Mouse (Mus musculus): ENCODE measurements around the gene Kcnq2. TPM values are rescaled to one million over a fixed set of nuclear protein-coding genes. Genes with fewer than 3 reads are reported as not detected.

Kcnq2 gene
- 0.17 TPM in 1 of 2 replicates, not detected in the other for polyA plus RNA-seq (2015; fragmentation: Nextera tagmentation; extraction: Ambion mirVana)

- H3K4me3 ChIP-seq (replicated peaks; ENCODE audit: low read depth, low read length), result peak within 1 kb of the TSS; percentile 32
- peak within 1 kb of the TSS; percentile 60 for H3K4me2 ChIP-seq (ENCODE audit: low read length)
- no peak within 1 kb of the TSS for H3K27ac ChIP-seq
- peaks cover 39% of the 10 kb centered on the region for H3K27me3 ChIP-seq (ENCODE audit: insufficient read depth, low read length)
- H3K4me1 ChIP-seq (replicated peaks; ENCODE audit: insufficient read depth, low read length), result no peaks in the 10 kb centered on the region; the same call in 1 of the 2 replicates
- H3K9ac ChIP-seq (ENCODE audit: low read depth, low read length), result no peak within 1 kb of the TSS
- no peaks in the 10 kb centered on the region for H3K9me3 ChIP-seq (replicated peaks; ENCODE audit: low read length)
- no peak for TF ChIP-seq CTCF (IDR thresholded peaks at IDR 0.05; ENCODE audit: low read depth)
- under 1% methylated on average over 69 of the region's 104 CpGs for WGBS
- ATAC-seq (replicated peaks; ENCODE audit: low FRiP score, low read depth) (no peak), DNase-seq (ENCODE audit: low spot score) (no peak)
- H3K36me3 ChIP-seq (ENCODE audit: insufficient read depth, low read length), result no peaks in the 10 kb centered on the region
Measured at GRCm38 (mm10) chr2:181134591-181135445, at the start of gene Kcnq2. Gene Kcnq2, minus strand, starts transcription at chr2:181135300.

GRCm38 (mm10) chr2:181180898-181181297 lies 45.8 kb upstream of the Kcnq2 start:
- 62% methylated on average over 6 of the region's 6 CpGs for WGBS

GRCm38 (mm10) chr2:181178471-181178870 lies 43.4 kb upstream of the Kcnq2 start:
- Histone ChIP-seq H3K27ac (no peak overlapping the region), H3K4me2 (ENCODE audit: low read length) (no peak overlapping the region), H3K4me3 (replicated peaks; ENCODE audit: low read depth, low read length) (no peak overlapping the region), H3K4me1 (replicated peaks; ENCODE audit: insufficient read depth, low read length) (no peaks in the 10 kb centered on the region), H3K36me3 (ENCODE audit: insufficient read depth, low read length) (no peaks in the 10 kb centered on the region), H3K9me3 (replicated peaks; ENCODE audit: low read length) (no peaks in the 10 kb centered on the region), H3K27me3 (ENCODE audit: insufficient read depth, low read length) (no peaks in the 10 kb centered on the region), H3K9ac (ENCODE audit: low read depth, low read length) (no peak overlapping the region)
- 84% methylated on average over 5 of the region's 5 CpGs for WGBS
- ATAC-seq (replicated peaks; ENCODE audit: low FRiP score, low read depth) (no peak), DNase-seq (ENCODE audit: low spot score) (no peak)
- TF ChIP-seq CTCF (IDR thresholded peaks at IDR 0.05; ENCODE audit: low read depth), result no peak

More at GRCm38 (mm10) chr2:181180898-181181297, 45.8 kb upstream of the Kcnq2 start:
- Histone ChIP-seq H3K4me2 (ENCODE audit: low read length) (no peak overlapping the region), H3K4me3 (replicated peaks; ENCODE audit: low read depth, low read length) (no peak overlapping the region), H3K27ac (no peak overlapping the region), H3K9me3 (replicated peaks; ENCODE audit: low read length) (no peaks in the 10 kb centered on the region), H3K27me3 (ENCODE audit: insufficient read depth, low read length) (no peaks in the 10 kb centered on the region), H3K36me3 (ENCODE audit: insufficient read depth, low read length) (no peaks in the 10 kb centered on the region), H3K9ac (ENCODE audit: low read depth, low read length) (no peak overlapping the region), H3K4me1 (replicated peaks; ENCODE audit: insufficient read depth, low read length) (no peaks in the 10 kb centered on the region)
- DNase-seq (ENCODE audit: low spot score) (no peak), ATAC-seq (replicated peaks; ENCODE audit: low FRiP score, low read depth) (no peak)
- no peak for TF ChIP-seq CTCF (IDR thresholded peaks at IDR 0.05; ENCODE audit: low read depth)

GRCm38 (mm10) chr2:181178015-181178414 lies 42.9 kb upstream of the Kcnq2 start:
- TF ChIP-seq CTCF (IDR thresholded peaks at IDR 0.05; ENCODE audit: low read depth), result no peak
- WGBS, result 81% methylated on average over 3 of the region's 3 CpGs

GRCm38 (mm10) chr2:181174646-181175045 lies 39.5 kb upstream of the Kcnq2 start:
- Histone ChIP-seq H3K4me2 (ENCODE audit: low read length) (no peak overlapping the region), H3K36me3 (ENCODE audit: insufficient read depth, low read length) (no peaks in the 10 kb centered on the region), H3K9ac (ENCODE audit: low read depth, low read length) (no peak overlapping the region), H3K4me1 (replicated peaks; ENCODE audit: insufficient read depth, low read length) (no peaks in the 10 kb centered on the region), H3K4me3 (replicated peaks; ENCODE audit: low read depth, low read length) (no peak overlapping the region), H3K27ac (no peak overlapping the region), H3K27me3 (ENCODE audit: insufficient read depth, low read length) (no peaks in the 10 kb centered on the region), H3K9me3 (replicated peaks; ENCODE audit: low read length) (no peaks in the 10 kb centered on the region)
- ATAC-seq (replicated peaks; ENCODE audit: low FRiP score, low read depth) (no peak), DNase-seq (ENCODE audit: low spot score) (no peak)
- no peak for TF ChIP-seq CTCF (IDR thresholded peaks at IDR 0.05; ENCODE audit: low read depth)
- WGBS, result 85% methylated on average over 3 of the region's 3 CpGs

More at GRCm38 (mm10) chr2:181178015-181178414, 42.9 kb upstream of the Kcnq2 start:
- H3K36me3 ChIP-seq (ENCODE audit: insufficient read depth, low read length), result no peaks in the 10 kb centered on the region
- ATAC-seq (replicated peaks; ENCODE audit: low FRiP score, low read depth), result no peak
- H3K4me2 ChIP-seq (ENCODE audit: low read length), result no peak overlapping the region
- H3K4me3 ChIP-seq (replicated peaks; ENCODE audit: low read depth, low read length), result no peak overlapping the region
- H3K27me3 ChIP-seq (ENCODE audit: insufficient read depth, low read length), result no peaks in the 10 kb centered on the region
- H3K9me3 ChIP-seq (replicated peaks; ENCODE audit: low read length), result no peaks in the 10 kb centered on the region
- H3K9ac ChIP-seq (ENCODE audit: low read depth, low read length), result no peak overlapping the region
- no peak for DNase-seq (ENCODE audit: low spot score)
- no peaks in the 10 kb centered on the region for H3K4me1 ChIP-seq (replicated peaks; ENCODE audit: insufficient read depth, low read length)
- no peak overlapping the region for H3K27ac ChIP-seq

- H3K36me3 ChIP-seq (ENCODE audit: insufficient read depth, low read length), result no peaks in the 10 kb centered on the region
- H3K4me3 ChIP-seq (replicated peaks; ENCODE audit: low read depth, low read length), result no peak overlapping the region
- no peak overlapping the region for H3K9ac ChIP-seq (ENCODE audit: low read depth, low read length)
- no peaks in the 10 kb centered on the region for H3K27me3 ChIP-seq (ENCODE audit: insufficient read depth, low read length)
- TF ChIP-seq CTCF (IDR thresholded peaks at IDR 0.05; ENCODE audit: low read depth), result no peak
- H3K4me1 ChIP-seq (replicated peaks; ENCODE audit: insufficient read depth, low read length), result no peaks in the 10 kb centered on the region
- DNase-seq (ENCODE audit: low spot score), result no peak
- no peaks in the 10 kb centered on the region for H3K9me3 ChIP-seq (replicated peaks; ENCODE audit: low read length)
- no peak for ATAC-seq (replicated peaks; ENCODE audit: low FRiP score, low read depth)
- no peak overlapping the region for H3K4me2 ChIP-seq (ENCODE audit: low read length)
- WGBS, result 78% methylated on average over 5 of the region's 5 CpGs
- no peak overlapping the region for H3K27ac ChIP-seq
Measured at GRCm38 (mm10) chr2:181166469-181166868, 31.4 kb upstream of the Kcnq2 start.
